Mouse (Mus musculus): ENCODE results near the gene Gm49322. TPM values are rescaled to one million over a fixed set of nuclear protein-coding genes. Genes with fewer than 3 reads are reported as not detected.

Gene Gm49322
- polyA plus RNA-seq, 1 experiment from 2014 or later: 1.2 TPM

- 86% methylated on average over 7 of the region's 7 CpGs for WGBS
Observed at GRCm38 (mm10) chr10:80604001-80604509, 1.8 kb upstream of the Gm49322 start.

GRCm38 (mm10) chr10:80604988-80605387, 833 bp upstream of the Gm49322 start:
- Histone ChIP-seq H3K4me1 (replicated peaks) (peaks cover 16% of the 10 kb centered on the region), H3K9ac (no peak overlapping the region), H3K9me3 (replicated peaks) (no peaks in the 10 kb centered on the region), H3K36me3 (peaks cover 28% of the 10 kb centered on the region), H3K4me3 (no peak overlapping the region), H3K27me3 (no peaks in the 10 kb centered on the region), H3K4me2 (no peak overlapping the region), H3K27ac (no peak overlapping the region)
- ATAC-seq (replicated peaks; ENCODE audit: insufficient number of reproducible peaks, insufficient read depth, low FRiP score, low read depth): no peak
- 84% methylated on average over 2 of the region's 2 CpGs for WGBS

More at GRCm38 (mm10) chr10:80604001-80604509, 1.8 kb upstream of the Gm49322 start:
- Histone ChIP-seq H3K4me3 (peak overlapping the region; percentile 65), H3K27me3 (no peaks in the 10 kb centered on the region), H3K9me3 (replicated peaks) (no peaks in the 10 kb centered on the region), H3K9ac (peak overlapping the region; percentile 67; the same call in 1 of the 2 replicates), H3K36me3 (peaks cover 19% of the 10 kb centered on the region), H3K4me2 (peak overlapping the region; percentile 84), H3K27ac (peak overlapping the region; percentile 88; the same call in 1 of the 2 replicates), H3K4me1 (replicated peaks) (peaks cover 16% of the 10 kb centered on the region)
- no peak for ATAC-seq (replicated peaks; ENCODE audit: insufficient number of reproducible peaks, insufficient read depth, low FRiP score, low read depth)

GRCm38 (mm10) chr10:80606306-80606705, 485 bp downstream of the Gm49322 start:
- no peak overlapping the region for H3K9ac ChIP-seq
- no peak overlapping the region for H3K4me3 ChIP-seq
- H3K36me3 ChIP-seq: peaks cover 30% of the 10 kb centered on the region
- H3K27me3 ChIP-seq: no peaks in the 10 kb centered on the region
- ATAC-seq (replicated peaks; ENCODE audit: insufficient number of reproducible peaks, insufficient read depth, low FRiP score, low read depth): no peak
- no peak overlapping the region for H3K4me2 ChIP-seq
- peaks cover 18% of the 10 kb centered on the region for H3K4me1 ChIP-seq (replicated peaks)
- no peaks in the 10 kb centered on the region for H3K9me3 ChIP-seq (replicated peaks)
- H3K27ac ChIP-seq: no peak overlapping the region
- WGBS: 90% methylated on average over 23 of the region's 23 CpGs

GRCm38 (mm10) chr10:80606737-80607350, 1.0 kb downstream of the Gm49322 start:
- Histone ChIP-seq H3K27ac (no peak overlapping the region), H3K27me3 (no peaks in the 10 kb centered on the region), H3K9ac (no peak overlapping the region), H3K4me3 (no peak overlapping the region), H3K36me3 (peaks cover 30% of the 10 kb centered on the region), H3K4me2 (no peak overlapping the region), H3K9me3 (replicated peaks) (no peaks in the 10 kb centered on the region), H3K4me1 (replicated peaks) (peaks cover 18% of the 10 kb centered on the region)
- 93% methylated on average over 34 of the region's 34 CpGs for WGBS
- ATAC-seq (replicated peaks; ENCODE audit: insufficient number of reproducible peaks, insufficient read depth, low FRiP score, low read depth): no peak

GRCm38 (mm10) chr10:80608435-80608834, 2.6 kb downstream of the Gm49322 start:
- no peak for ATAC-seq (replicated peaks; ENCODE audit: insufficient number of reproducible peaks, insufficient read depth, low FRiP score, low read depth)
- Histone ChIP-seq H3K9ac (no peak overlapping the region), H3K4me1 (replicated peaks) (peaks cover 11% of the 10 kb centered on the region), H3K27me3 (no peaks in the 10 kb centered on the region), H3K4me3 (no peak overlapping the region), H3K4me2 (no peak overlapping the region), H3K36me3 (peaks cover 42% of the 10 kb centered on the region), H3K9me3 (replicated peaks) (no peaks in the 10 kb centered on the region), H3K27ac (no peak overlapping the region)
- 89% methylated on average over 3 of the region's 3 CpGs for WGBS

GRCm38 (mm10) chr10:80609269-80609924, 3.6 kb downstream of the Gm49322 start:
- no peaks in the 10 kb centered on the region for H3K9me3 ChIP-seq (replicated peaks)
- no peak overlapping the region for H3K4me2 ChIP-seq
- H3K36me3 ChIP-seq: peaks cover 49% of the 10 kb centered on the region
- H3K9ac ChIP-seq: 0 out of 2 replicates have a peak overlapping the region, but pooled peaks have one; percentile 12
- H3K4me1 ChIP-seq (replicated peaks): peaks cover 3% of the 10 kb centered on the region; the same call in 1 of the 2 replicates
- H3K27ac ChIP-seq: no peak overlapping the region
- no peak for ATAC-seq (replicated peaks; ENCODE audit: insufficient number of reproducible peaks, insufficient read depth, low FRiP score, low read depth)
- 90% methylated on average over 10 of the region's 10 CpGs for WGBS
- no peaks in the 10 kb centered on the region for H3K27me3 ChIP-seq
- H3K4me3 ChIP-seq: no peak overlapping the region

- no peaks in the 10 kb centered on the region for H3K27me3 ChIP-seq
- WGBS: 88% methylated on average over 9 of the region's 9 CpGs
- H3K9ac ChIP-seq: no peak overlapping the region
- no peaks in the 10 kb centered on the region for H3K9me3 ChIP-seq (replicated peaks)
- H3K4me2 ChIP-seq: no peak overlapping the region
- 0 out of 2 replicates have a peak, but pooled peaks cover 3% of the 10 kb centered on the region for H3K4me1 ChIP-seq (replicated peaks)
- peaks cover 58% of the 10 kb centered on the region for H3K36me3 ChIP-seq
- H3K4me3 ChIP-seq: no peak overlapping the region
- no peak overlapping the region for H3K27ac ChIP-seq
- no peak for ATAC-seq (replicated peaks; ENCODE audit: insufficient number of reproducible peaks, insufficient read depth, low FRiP score, low read depth)
Observed at GRCm38 (mm10) chr10:80610116-80610785, 4.4 kb downstream of the Gm49322 start.

GRCm38 (mm10) chr10:80611024-80611423, 5.2 kb downstream of the Gm49322 start:
- Histone ChIP-seq H3K4me3 (no peak overlapping the region), H3K4me1 (replicated peaks) (0 out of 2 replicates have a peak, but pooled peaks cover 3% of the 10 kb centered on the region), H3K27ac (no peak overlapping the region), H3K9ac (no peak overlapping the region), H3K36me3 (peaks cover 66% of the 10 kb centered on the region), H3K9me3 (replicated peaks) (no peaks in the 10 kb centered on the region), H3K27me3 (no peaks in the 10 kb centered on the region), H3K4me2 (no peak overlapping the region)
- ATAC-seq (replicated peaks; ENCODE audit: insufficient number of reproducible peaks, insufficient read depth, low FRiP score, low read depth): 0 out of 2 replicates have a peak, but pooled peaks have one; percentile 25
- 46% methylated on average over 4 of the region's 4 CpGs for WGBS

GRCm38 (mm10) chr10:80611905-80612304, 6.1 kb downstream of the Gm49322 start:
- Histone ChIP-seq H3K4me2 (no peak overlapping the region), H3K27ac (no peak overlapping the region), H3K9me3 (replicated peaks) (no peaks in the 10 kb centered on the region), H3K36me3 (peaks cover 58% of the 10 kb centered on the region), H3K4me3 (no peak overlapping the region), H3K4me1 (replicated peaks) (0 out of 2 replicates have a peak, but pooled peaks cover 3% of the 10 kb centered on the region), H3K27me3 (no peaks in the 10 kb centered on the region), H3K9ac (no peak overlapping the region)
- ATAC-seq (replicated peaks; ENCODE audit: insufficient number of reproducible peaks, insufficient read depth, low FRiP score, low read depth): no peak
- 92% methylated on average over 3 of the region's 3 CpGs for WGBS

GRCm38 (mm10) chr10:80613821-80614220, 8.0 kb downstream of the Gm49322 start:
- ATAC-seq (replicated peaks; ENCODE audit: insufficient number of reproducible peaks, insufficient read depth, low FRiP score, low read depth): no peak
- no peak overlapping the region for H3K27ac ChIP-seq
- no peak overlapping the region for H3K4me2 ChIP-seq
- peaks cover 8% of the 10 kb centered on the region; the same call in 1 of the 2 replicates for H3K4me1 ChIP-seq (replicated peaks)
- peaks cover 49% of the 10 kb centered on the region for H3K36me3 ChIP-seq
- no peak overlapping the region for H3K9ac ChIP-seq
- no peaks in the 10 kb centered on the region for H3K27me3 ChIP-seq
- WGBS: 79% methylated on average over 3 of the region's 3 CpGs
- no peak overlapping the region for H3K4me3 ChIP-seq
- H3K9me3 ChIP-seq (replicated peaks): no peaks in the 10 kb centered on the region

GRCm38 (mm10) chr10:80614351-80614750, 8.5 kb downstream of the Gm49322 start:
- Histone ChIP-seq H3K4me1 (replicated peaks) (peaks cover 8% of the 10 kb centered on the region; the same call in 1 of the 2 replicates), H3K27ac (no peak overlapping the region), H3K4me2 (no peak overlapping the region), H3K9ac (no peak overlapping the region), H3K4me3 (no peak overlapping the region), H3K36me3 (peaks cover 45% of the 10 kb centered on the region), H3K9me3 (replicated peaks) (no peaks in the 10 kb centered on the region), H3K27me3 (no peaks in the 10 kb centered on the region)
- 90% methylated on average over 6 of the region's 6 CpGs for WGBS
- ATAC-seq (replicated peaks; ENCODE audit: insufficient number of reproducible peaks, insufficient read depth, low FRiP score, low read depth): no peak
